Mouse (Mus musculus) heart, embryonic 15.5 days (tissue): ENCODE data around the gene Zfp148. TPM values are rescaled to one million over a fixed set of nuclear protein-coding genes. Genes with fewer than 3 reads are reported as not detected.
"Not testable (repeated sequence)": the region's sequence is repeated elsewhere in the genome, so short reads cannot be mapped to it uniquely, and the experiment has no call there.

Source experiments
- ATAC-seq: fragments of 200-750 bp; cut with Nextera tagmentation; replicated peaks from 2 replicates; pipeline ENCODE4 v1.8.0; 2017; ENCODE audit warnings: low read depth, moderate TSS enrichment; ENCODE audit not compliant: insufficient number of reproducible peaks, insufficient read depth, low FRiP score
- H3K27ac ChIP-seq: fragments of 300-500 bp; sonication (generic); 2 replicates; pipeline ENCODE4 v1.5.1; 2015; ENCODE audit warnings: mild to moderate bottlenecking, inconsistent platforms
- H3K27me3 ChIP-seq: fragments of 300-500 bp; sonication (generic); 2 replicates; pipeline ENCODE4 v1.6.1; 2015; ENCODE audit warnings: inconsistent platforms
- H3K36me3 ChIP-seq: fragments of 300-500 bp; sonication (generic); 2 replicates; pipeline ENCODE4 v1.6.1; 2015; ENCODE audit warnings: mild to moderate bottlenecking, inconsistent platforms
- H3K4me1 ChIP-seq: fragments of 300-500 bp; sonication (generic); replicated peaks from 2 replicates; pipeline ENCODE4 v1.6.1; 2015; ENCODE audit warnings: inconsistent platforms
- H3K4me2 ChIP-seq: fragments of 300-500 bp; sonication (generic); 2 replicates; pipeline ENCODE4 v1.6.1; 2015; ENCODE audit warnings: inconsistent platforms, mild to moderate bottlenecking, moderate library complexity
- H3K4me3 ChIP-seq: fragments of 300-500 bp; sonication (generic); 2 replicates; pipeline ENCODE4 v1.5.1; 2015; ENCODE audit warnings: mild to moderate bottlenecking, inconsistent platforms
- H3K9ac ChIP-seq: fragments of 300-500 bp; sonication (generic); 2 replicates; pipeline ENCODE4 v1.6.1; 2015; ENCODE audit warnings: mild to moderate bottlenecking, inconsistent platforms
- H3K9me3 ChIP-seq: fragments of 300-500 bp; sonication (generic); replicated peaks from 2 replicates; pipeline ENCODE4 v1.6.1; 2016; ENCODE audit warnings: inconsistent platforms
- WGBS: fragments of 180-500 bp; shearing (Covaris S2); methylation state at CpG from one replicate; pipeline ENCODE4 v1.1.7; 2015; ENCODE audit warnings: mixed read lengths; 5-methylcytosine and 5-hydroxymethylcytosine counted together
- polyA plus RNA-seq: library from polyadenylated mRNA; unstranded; fragments of >200 nt; fragmentation: Nextera tagmentation; extraction: Ambion mirVana; gene quantifications from 2 replicates; pipeline ENCODE4 v1.2.1, GENCODE M21; 2015

Zfp148 gene
- 38.0 and 41.0 TPM in 2 replicates for polyA plus RNA-seq

GRCm38 (mm10) chr16:33379944-33380881 is at the start of gene Zfp148:
Gene Zfp148, plus strand, starts transcription at chr16:33380836.
- peak within 1 kb of the TSS; percentile 80 for H3K4me2 ChIP-seq
- 3% methylated on average over 50 of the region's 50 CpGs for WGBS
- not testable (repeated sequence) for H3K36me3 ChIP-seq, H3K9me3 ChIP-seq, H3K27me3 ChIP-seq
- peak within 1 kb of the TSS; percentile 97 for H3K9ac ChIP-seq
- peak; percentile 81 for ATAC-seq
- H3K4me1 ChIP-seq, result peaks cover 21% of the 10 kb centered on the region
- H3K4me3 ChIP-seq, result peak within 1 kb of the TSS; percentile 95
- peak within 1 kb of the TSS; percentile 94 for H3K27ac ChIP-seq

- H3K4me1 ChIP-seq, result peaks cover 10% of the 10 kb centered on the region; the same call in 1 of the 2 replicates
- no peaks in the 10 kb centered on the region for H3K27me3 ChIP-seq
- ATAC-seq, result no peak
- no peak overlapping the region for H3K9ac ChIP-seq
- WGBS, result 71% methylated on average over 14 of the region's 14 CpGs
- H3K4me3 ChIP-seq, result no peak overlapping the region
- no peak overlapping the region for H3K27ac ChIP-seq
- H3K36me3 ChIP-seq, result no peaks in the 10 kb centered on the region
- H3K4me2 ChIP-seq, result no peak overlapping the region
- H3K9me3 ChIP-seq, result no peaks in the 10 kb centered on the region
These were observed 47.6 kb upstream of the Zfp148 start for GRCm38 (mm10) chr16:33333015-33333414.

- H3K9ac ChIP-seq, result no peak overlapping the region
- 5% methylated on average over 8 of the region's 8 CpGs for WGBS
- H3K4me2 ChIP-seq, result peak overlapping the region; percentile 46
- no peaks in the 10 kb centered on the region for H3K9me3 ChIP-seq
- peak; percentile 81 for ATAC-seq
- peak overlapping the region; percentile 54 for H3K27ac ChIP-seq
- H3K27me3 ChIP-seq, result no peaks in the 10 kb centered on the region
- peak overlapping the region; percentile 0; the same call in 1 of the 2 replicates for H3K4me3 ChIP-seq
- H3K36me3 ChIP-seq, result no peaks in the 10 kb centered on the region
- H3K4me1 ChIP-seq, result peaks cover 10% of the 10 kb centered on the region; the same call in 1 of the 2 replicates
These were observed 43.5 kb upstream of the Zfp148 start for GRCm38 (mm10) chr16:33337177-33337576.

- no peak overlapping the region for H3K27ac ChIP-seq
- no peak for ATAC-seq
- H3K4me3 ChIP-seq, result peak overlapping the region; percentile 0; the same call in 1 of the 2 replicates
- no peak overlapping the region for H3K9ac ChIP-seq
- H3K9me3 ChIP-seq, result no peaks in the 10 kb centered on the region
- no peaks in the 10 kb centered on the region for H3K36me3 ChIP-seq
- peaks cover 10% of the 10 kb centered on the region; the same call in 1 of the 2 replicates for H3K4me1 ChIP-seq
- H3K4me2 ChIP-seq, result peak overlapping the region; percentile 46
- WGBS, result 75% methylated on average over 10 of the region's 10 CpGs
- no peaks in the 10 kb centered on the region for H3K27me3 ChIP-seq
These were observed 43.0 kb upstream of the Zfp148 start for GRCm38 (mm10) chr16:33337681-33338080.

GRCm38 (mm10) chr16:33338492-33338891 is 42.1 kb upstream of the Zfp148 start:
- Histone ChIP-seq H3K36me3 (no peaks in the 10 kb centered on the region), H3K9me3 (no peaks in the 10 kb centered on the region), H3K4me3 (no peak overlapping the region), H3K4me2 (no peak overlapping the region), H3K27ac (no peak overlapping the region), H3K27me3 (no peaks in the 10 kb centered on the region), H3K4me1 (peaks cover 10% of the 10 kb centered on the region; the same call in 1 of the 2 replicates), H3K9ac (no peak overlapping the region)
- no peak for ATAC-seq
- 67% methylated on average over 4 of the region's 4 CpGs for WGBS

- no peak for ATAC-seq
- no peak overlapping the region for H3K27ac ChIP-seq
- H3K27me3 ChIP-seq, result no peaks in the 10 kb centered on the region
- H3K4me2 ChIP-seq, result no peak overlapping the region
- H3K9ac ChIP-seq, result no peak overlapping the region
- 70% methylated on average over 2 of the region's 2 CpGs for WGBS
- peaks cover 10% of the 10 kb centered on the region; the same call in 1 of the 2 replicates for H3K4me1 ChIP-seq
- H3K36me3 ChIP-seq, result no peaks in the 10 kb centered on the region
- no peak overlapping the region for H3K4me3 ChIP-seq
- no peaks in the 10 kb centered on the region for H3K9me3 ChIP-seq
These were observed 41.2 kb upstream of the Zfp148 start for GRCm38 (mm10) chr16:33339476-33339875.

GRCm38 (mm10) chr16:33342356-33342755 is 38.3 kb upstream of the Zfp148 start:
- Histone ChIP-seq H3K4me3 (no peak overlapping the region), H3K27me3 (no peaks in the 10 kb centered on the region), H3K4me2 (no peak overlapping the region), H3K36me3 (no peaks in the 10 kb centered on the region), H3K4me1 (peaks cover 14% of the 10 kb centered on the region), H3K9ac (no peak overlapping the region), H3K9me3 (no peaks in the 10 kb centered on the region), H3K27ac (no peak overlapping the region)
- ATAC-seq, result no peak
- 57% methylated on average over 1 of the region's 1 CpGs for WGBS

- Histone ChIP-seq H3K9ac (no peak overlapping the region), H3K27me3 (no peaks in the 10 kb centered on the region), H3K9me3 (no peaks in the 10 kb centered on the region), H3K4me3 (no peak overlapping the region), H3K27ac (no peak overlapping the region), H3K4me2 (no peak overlapping the region), H3K36me3 (no peaks in the 10 kb centered on the region), H3K4me1 (peaks cover 9% of the 10 kb centered on the region; the same call in 1 of the 2 replicates)
- WGBS, result 86% methylated on average over 5 of the region's 5 CpGs
- no peak for ATAC-seq
These were observed 37.5 kb upstream of the Zfp148 start for GRCm38 (mm10) chr16:33343106-33343505.

GRCm38 (mm10) chr16:33343601-33344000 is 37.0 kb upstream of the Zfp148 start:
- Histone ChIP-seq H3K4me3 (no peak overlapping the region), H3K36me3 (no peaks in the 10 kb centered on the region), H3K27me3 (no peaks in the 10 kb centered on the region), H3K9me3 (no peaks in the 10 kb centered on the region), H3K4me1 (peaks cover 9% of the 10 kb centered on the region; the same call in 1 of the 2 replicates), H3K4me2 (no peak overlapping the region), H3K9ac (no peak overlapping the region), H3K27ac (no peak overlapping the region)
- WGBS, result 78% methylated on average over 7 of the region's 7 CpGs
- no peak for ATAC-seq

GRCm38 (mm10) chr16:33344379-33344778 is 36.3 kb upstream of the Zfp148 start:
- 67% methylated on average over 9 of the region's 9 CpGs for WGBS
- no peaks in the 10 kb centered on the region for H3K9me3 ChIP-seq

GRCm38 (mm10) chr16:33344875-33345274 is 35.8 kb upstream of the Zfp148 start:
- H3K4me1 ChIP-seq, result peaks cover 9% of the 10 kb centered on the region; the same call in 1 of the 2 replicates
- no peaks in the 10 kb centered on the region for H3K36me3 ChIP-seq
- H3K9me3 ChIP-seq, result no peaks in the 10 kb centered on the region
- H3K4me3 ChIP-seq, result no peak overlapping the region
- H3K4me2 ChIP-seq, result no peak overlapping the region
- H3K27ac ChIP-seq, result no peak overlapping the region
- ATAC-seq, result no peak
- H3K9ac ChIP-seq, result no peak overlapping the region
- WGBS, result 74% methylated on average over 4 of the region's 4 CpGs
- H3K27me3 ChIP-seq, result no peaks in the 10 kb centered on the region

More at GRCm38 (mm10) chr16:33344379-33344778, 36.3 kb upstream of the Zfp148 start:
- no peak overlapping the region for H3K4me3 ChIP-seq
- H3K27me3 ChIP-seq, result no peaks in the 10 kb centered on the region
- no peak for ATAC-seq
- H3K4me1 ChIP-seq, result peaks cover 9% of the 10 kb centered on the region; the same call in 1 of the 2 replicates
- H3K4me2 ChIP-seq, result no peak overlapping the region
- no peak overlapping the region for H3K9ac ChIP-seq
- H3K36me3 ChIP-seq, result no peaks in the 10 kb centered on the region
- no peak overlapping the region for H3K27ac ChIP-seq
